Mouse (Mus musculus) lung, embryonic 15.5 days (tissue): Measurements from ENCODE around the gene Kat2a. TPM values are rescaled to one million over a fixed set of nuclear protein-coding genes. Genes with fewer than 3 reads are reported as not detected.

Source experiments
- ATAC-seq: fragments of 200-750 bp; cut with Nextera tagmentation; 2 replicates; pipeline ENCODE4 v1.8.0; 2017; ENCODE audit warnings: moderate number of reproducible peaks, borderline replicate concordance; ENCODE audit not compliant: low FRiP score, low TSS enrichment; ENCODE audit errors: extremely low read depth
- H3K27ac ChIP-seq: fragments of 300-500 bp; sonication (generic); 2 replicates; pipeline ENCODE4 v1.5.1; 2015; ENCODE audit warnings: moderate library complexity, mild to moderate bottlenecking, inconsistent platforms
- H3K27me3 ChIP-seq: fragments of 300-500 bp; sonication (generic); 2 replicates; pipeline ENCODE4 v1.6.1; 2015; ENCODE audit warnings: inconsistent platforms
- H3K36me3 ChIP-seq: fragments of 300-500 bp; sonication (generic); 2 replicates; pipeline ENCODE4 v1.6.1; 2015; ENCODE audit warnings: inconsistent platforms
- H3K4me1 ChIP-seq: fragments of 300-500 bp; sonication (generic); 2 replicates; pipeline ENCODE4 v1.6.1; 2015; ENCODE audit warnings: inconsistent platforms
- H3K4me2 ChIP-seq: fragments of 300-500 bp; sonication (generic); 2 replicates; pipeline ENCODE4 v1.6.1; 2015; ENCODE audit warnings: inconsistent platforms, mild to moderate bottlenecking, moderate library complexity
- H3K4me3 ChIP-seq: fragments of 300-500 bp; sonication (generic); 2 replicates; pipeline ENCODE4 v1.5.1; 2015; ENCODE audit warnings: mild to moderate bottlenecking, inconsistent platforms
- H3K9ac ChIP-seq: fragments of 300-500 bp; sonication (generic); 2 replicates; pipeline ENCODE4 v1.6.1; 2015; ENCODE audit warnings: inconsistent platforms
- H3K9me3 ChIP-seq: fragments of 300-500 bp; sonication (generic); 2 replicates; pipeline ENCODE4 v1.6.1; 2016; ENCODE audit warnings: inconsistent platforms
- WGBS: fragments of 180-500 bp; shearing (Covaris S2); methylation state at CpG from one replicate; pipeline ENCODE4 v1.1.7; 2015; 5-methylcytosine and 5-hydroxymethylcytosine counted together
- polyA plus RNA-seq: library from polyadenylated mRNA; unstranded; fragments of >200 nt; fragmentation: Nextera tagmentation; extraction: Ambion mirVana; gene quantifications from 2 replicates; pipeline ENCODE4 v1.2.1, GENCODE M21; 2015

Kat2a gene
- polyA plus RNA-seq = 52.9 and 56.1 TPM in 2 replicates

DNA sequence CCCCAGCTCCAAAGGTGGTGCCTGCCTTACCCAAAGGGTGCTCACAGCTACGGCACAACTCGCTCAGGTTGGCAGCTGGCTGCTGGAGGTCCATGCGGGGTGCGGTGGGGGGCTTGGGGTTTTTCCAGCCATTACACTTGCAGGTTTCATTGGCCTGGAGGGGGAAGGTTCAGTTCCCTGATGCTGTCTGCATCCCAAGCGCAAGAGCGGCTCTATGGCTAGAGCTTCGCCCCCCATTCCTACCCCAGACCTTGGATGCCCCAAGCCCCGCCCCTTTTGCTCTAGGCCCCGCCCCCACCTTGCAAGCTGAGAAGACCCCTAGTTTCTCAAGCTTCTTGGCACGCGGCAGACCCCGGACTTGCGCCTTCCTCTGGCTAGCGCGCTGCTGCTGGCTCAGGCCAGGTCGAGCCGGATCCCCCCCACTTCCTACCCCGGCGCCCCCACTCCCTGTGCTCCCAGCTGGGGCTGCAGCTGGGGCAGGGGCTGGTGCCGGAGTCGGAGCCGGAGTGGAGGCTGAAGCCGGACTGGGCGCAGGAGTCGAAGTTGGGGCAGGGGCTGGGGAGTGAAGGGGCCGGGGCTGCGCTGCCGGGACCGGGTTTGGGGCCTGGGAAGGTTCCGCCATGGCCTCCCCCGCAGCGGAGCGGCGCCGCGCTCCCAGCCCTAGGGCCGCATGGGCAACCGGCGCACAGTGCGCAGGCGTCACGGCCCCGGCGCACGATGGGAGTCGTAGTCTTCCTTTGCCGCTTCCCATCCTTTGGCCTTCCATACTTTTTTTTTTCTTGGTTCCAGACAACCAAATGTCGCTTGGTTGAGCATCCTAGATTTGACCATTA, at the start of gene Kat2a:
Gene Kat2a, minus strand, starts transcription at position 683 of the 833 bp plus-strand sequence.
- Histone ChIP-seq H3K27me3 (no peaks in the 10 kb centered on the region), H3K27ac (peak within 1 kb of the TSS; percentile 81), H3K4me3 (peak within 1 kb of the TSS; percentile 100), H3K4me2 (peak within 1 kb of the TSS; percentile 82), H3K4me1 (peaks cover 32% of the 10 kb centered on the region), H3K9me3 (no peaks in the 10 kb centered on the region), H3K36me3 (peaks cover 47% of the 10 kb centered on the region), H3K9ac (peak within 1 kb of the TSS; percentile 99)
- peak; percentile 88 for ATAC-seq
- 2% methylated on average over 47 of the region's 48 CpGs for WGBS

DNA sequence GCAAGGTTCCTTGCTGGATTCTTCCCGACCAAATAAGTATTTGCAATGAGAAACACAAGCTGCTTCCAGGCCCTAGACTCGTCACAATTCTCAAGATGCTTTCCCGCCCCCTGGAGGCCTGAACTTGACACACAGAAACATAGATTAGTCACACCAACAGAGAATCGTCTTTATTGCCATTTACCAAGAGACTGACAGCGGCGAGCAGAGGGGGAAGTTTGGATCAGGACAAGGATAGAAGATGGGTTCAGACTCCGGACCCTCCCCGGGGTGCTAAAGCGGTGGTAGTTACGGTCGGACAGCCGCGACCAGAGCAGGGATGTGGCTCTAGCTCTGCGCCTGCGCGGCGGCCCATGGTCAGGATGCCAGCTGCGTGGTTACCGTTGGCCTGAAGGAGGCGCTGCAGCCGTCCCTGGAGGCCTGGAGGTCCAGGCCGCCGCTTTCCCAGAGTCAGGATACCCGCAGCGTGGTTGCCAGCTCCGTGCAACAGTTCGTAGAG, 49.3 kb upstream of the Kat2a start:
- Histone ChIP-seq H3K27ac (no peak overlapping the region), H3K4me3 (peak overlapping the region; percentile 44), H3K27me3 (peaks cover 37% of the 10 kb centered on the region), H3K4me2 (peak overlapping the region; percentile 73), H3K9ac (peak overlapping the region; percentile 32), H3K9me3 (no peaks in the 10 kb centered on the region), H3K36me3 (no peaks in the 10 kb centered on the region), H3K4me1 (peaks cover 17% of the 10 kb centered on the region)
- WGBS = under 1% methylated on average over 27 of the region's 27 CpGs
- peak; percentile 48; the same call in 1 of the 2 replicates for ATAC-seq

DNA sequence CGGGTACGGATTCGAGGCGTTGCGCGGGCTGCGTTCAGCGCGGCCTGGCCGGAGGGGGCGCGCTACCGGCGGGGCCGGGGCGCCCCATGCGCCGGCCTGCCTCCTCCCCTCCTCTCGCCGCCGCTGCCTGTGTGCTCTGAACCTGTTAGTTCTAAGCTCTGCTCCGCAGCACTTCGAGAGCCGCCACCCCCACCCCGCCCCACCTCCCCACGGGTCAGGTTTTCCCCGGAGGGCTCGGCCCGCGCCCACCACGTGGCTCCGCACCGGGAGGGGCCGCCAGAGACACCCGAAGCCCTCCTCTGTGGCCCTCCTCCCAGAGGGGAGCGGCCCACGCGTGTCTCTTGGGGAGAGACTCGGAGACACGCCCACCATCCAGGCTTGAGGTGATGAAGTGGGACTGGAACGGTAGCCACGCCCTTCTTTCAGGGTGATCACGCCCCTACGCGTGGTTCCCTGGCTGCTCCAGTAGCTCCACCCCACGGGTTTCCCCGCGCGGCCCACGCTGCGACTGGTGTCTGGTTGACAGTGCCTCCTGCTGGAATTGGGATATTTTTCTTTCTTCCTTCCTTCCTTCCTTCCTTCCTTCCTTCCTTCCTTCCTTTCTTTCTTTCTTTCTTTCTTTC, 47.5 kb upstream of the Kat2a start, which contains the start of gene Kcnh4:
Gene Kcnh4, minus strand, starts transcription at position 332 of the 623 bp plus-strand sequence.
- Histone ChIP-seq H3K4me3 (peak within 1 kb of the TSS; percentile 28), H3K9me3 (no peaks in the 10 kb centered on the region), H3K36me3 (no peaks in the 10 kb centered on the region), H3K4me1 (peaks cover 17% of the 10 kb centered on the region), H3K27me3 (peaks cover 37% of the 10 kb centered on the region), H3K4me2 (peak within 1 kb of the TSS; percentile 63), H3K9ac (no peak within 1 kb of the TSS), H3K27ac (no peak within 1 kb of the TSS)
- ATAC-seq = 0 out of 2 replicates have a peak, but pooled peaks have one; percentile 8
- WGBS = 1% methylated on average over 51 of the region's 51 CpGs

- Histone ChIP-seq H3K9me3 (no peaks in the 10 kb centered on the region), H3K9ac (no peak overlapping the region), H3K36me3 (no peaks in the 10 kb centered on the region), H3K4me1 (peaks cover 17% of the 10 kb centered on the region), H3K4me3 (peak overlapping the region; percentile 28), H3K27me3 (peaks cover 37% of the 10 kb centered on the region), H3K4me2 (peak overlapping the region; percentile 63), H3K27ac (no peak overlapping the region)
- WGBS = 2% methylated on average over 35 of the region's 35 CpGs
- 0 out of 2 replicates have a peak, but pooled peaks have one; percentile 40 for ATAC-seq
Observed at GRCm38 (mm10) chr11:100758707-100759610, 46.7 kb upstream of the Kat2a start.

DNA sequence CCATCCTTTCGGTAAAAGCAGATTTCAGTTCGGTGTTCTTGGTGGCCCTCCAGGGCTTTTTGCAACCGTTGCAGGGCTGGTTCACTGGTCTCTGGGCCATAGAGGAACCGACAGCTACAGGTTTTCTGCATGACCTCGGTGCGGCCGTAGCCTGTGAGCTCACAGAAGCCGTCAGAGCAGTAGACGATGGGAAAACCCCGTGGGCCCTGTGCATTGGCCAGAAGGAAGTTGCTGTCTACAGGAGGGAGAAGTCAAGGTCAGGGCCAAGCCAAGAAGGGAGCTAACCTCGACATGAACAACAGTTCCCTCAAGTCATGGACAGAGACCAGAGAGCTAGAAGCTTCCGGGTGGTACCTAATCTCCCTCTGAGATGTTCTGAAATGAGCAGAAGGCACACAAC, 45.3 kb upstream of the Kat2a start:
- Histone ChIP-seq H3K4me1 (peaks cover 17% of the 10 kb centered on the region), H3K9ac (no peak overlapping the region), H3K9me3 (no peaks in the 10 kb centered on the region), H3K27me3 (peaks cover 36% of the 10 kb centered on the region), H3K4me3 (no peak overlapping the region), H3K27ac (no peak overlapping the region), H3K36me3 (no peaks in the 10 kb centered on the region), H3K4me2 (no peak overlapping the region)
- no peak for ATAC-seq
- 84% methylated on average over 12 of the region's 12 CpGs for WGBS

DNA sequence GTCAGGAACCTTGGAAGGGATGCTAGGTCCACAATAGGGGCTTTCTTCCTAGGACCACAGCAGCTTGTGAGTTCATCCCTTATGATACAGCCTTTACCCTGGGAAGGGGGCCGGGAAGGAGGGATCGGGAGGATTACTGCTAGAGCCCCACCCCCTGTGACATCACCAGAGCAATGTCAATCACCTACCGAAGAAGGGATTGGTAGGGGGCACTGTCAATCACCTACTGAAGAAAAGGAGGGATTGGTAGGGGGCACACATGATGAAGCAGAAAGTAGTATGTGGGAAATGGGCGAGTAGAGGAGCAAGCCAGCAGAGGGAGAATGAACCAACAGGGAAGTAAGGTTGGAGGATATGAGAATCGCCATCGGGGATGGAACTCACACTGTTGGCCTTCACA, 44.2 kb upstream of the Kat2a start:
- WGBS = 59% methylated on average over 6 of the region's 6 CpGs
- H3K4me3 ChIP-seq = no peak overlapping the region

DNA sequence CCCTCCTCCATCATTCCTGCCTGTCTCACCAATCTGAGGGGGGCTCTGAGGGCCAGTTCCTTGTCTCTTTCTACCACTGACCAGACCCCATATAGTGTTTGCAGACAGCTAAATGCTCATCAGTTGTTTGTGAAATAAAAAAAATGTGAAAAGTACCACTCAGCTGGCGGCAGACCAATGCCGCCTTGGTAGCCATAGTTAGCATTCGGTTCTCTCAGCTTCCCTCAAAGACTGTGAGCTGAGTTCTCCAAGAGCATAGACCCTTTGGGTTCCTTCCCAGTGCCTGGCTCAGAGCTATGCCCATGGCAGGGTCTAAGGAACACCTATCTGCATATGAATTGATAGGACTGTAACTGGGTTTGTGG, 42.4 kb upstream of the Kat2a start:
- 88% methylated on average over 3 of the region's 3 CpGs for WGBS
- Histone ChIP-seq H3K4me3 (no peak overlapping the region), H3K27me3 (peaks cover 27% of the 10 kb centered on the region), H3K36me3 (no peaks in the 10 kb centered on the region), H3K27ac (no peak overlapping the region), H3K9me3 (no peaks in the 10 kb centered on the region), H3K4me1 (peaks cover 8% of the 10 kb centered on the region), H3K9ac (no peak overlapping the region), H3K4me2 (no peak overlapping the region)
- no peak for ATAC-seq

More for the DNA sequence above, 44.2 kb upstream of the Kat2a start:
- H3K4me1 ChIP-seq = peaks cover 11% of the 10 kb centered on the region
- H3K36me3 ChIP-seq = no peaks in the 10 kb centered on the region
- H3K4me2 ChIP-seq = no peak overlapping the region
- H3K9ac ChIP-seq = no peak overlapping the region
- H3K9me3 ChIP-seq = no peaks in the 10 kb centered on the region
- H3K27ac ChIP-seq = no peak overlapping the region
- peaks cover 40% of the 10 kb centered on the region for H3K27me3 ChIP-seq
- no peak for ATAC-seq

- no peak for ATAC-seq
Observed at GRCm38 (mm10) chr11:100754021-100754692, 41.9 kb upstream of the Kat2a start.

DNA sequence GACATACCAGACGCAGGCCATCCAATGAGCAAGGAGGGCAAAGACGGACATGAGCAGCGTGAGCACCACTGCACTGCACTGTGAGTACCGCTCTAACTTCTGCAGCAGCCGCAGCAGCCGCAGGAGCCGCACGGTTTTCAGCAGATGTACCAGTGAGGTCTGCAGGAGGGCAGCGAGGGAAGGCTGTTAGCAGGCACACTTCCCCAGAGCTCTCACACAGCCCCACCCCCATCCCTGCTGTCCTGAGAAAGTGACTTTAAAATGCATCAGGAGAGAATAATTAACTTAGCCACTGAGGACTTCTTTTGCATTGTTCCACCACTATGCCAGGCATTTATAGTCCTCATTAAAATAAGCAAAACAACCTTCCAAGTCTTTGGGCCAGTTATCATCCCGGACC, 40.0 kb upstream of the Kat2a start:
- Histone ChIP-seq H3K9me3 (no peaks in the 10 kb centered on the region), H3K4me1 (no peaks in the 10 kb centered on the region), H3K27me3 (peaks cover 28% of the 10 kb centered on the region; the same call in 1 of the 2 replicates), H3K4me3 (no peak overlapping the region), H3K4me2 (no peak overlapping the region), H3K27ac (no peak overlapping the region), H3K36me3 (no peaks in the 10 kb centered on the region), H3K9ac (no peak overlapping the region)
- 34% methylated on average over 10 of the region's 10 CpGs for WGBS
- ATAC-seq = no peak

More at GRCm38 (mm10) chr11:100754021-100754692, 41.9 kb upstream of the Kat2a start:
- H3K4me2 ChIP-seq = no peak overlapping the region
- WGBS = 80% methylated on average over 12 of the region's 12 CpGs
- peaks cover 3% of the 10 kb centered on the region; the same call in 1 of the 2 replicates for H3K4me1 ChIP-seq
- no peak overlapping the region for H3K9ac ChIP-seq
- H3K9me3 ChIP-seq = no peaks in the 10 kb centered on the region
- H3K27ac ChIP-seq = no peak overlapping the region
- H3K4me3 ChIP-seq = no peak overlapping the region
- no peaks in the 10 kb centered on the region for H3K36me3 ChIP-seq
- peaks cover 27% of the 10 kb centered on the region for H3K27me3 ChIP-seq

GRCm38 (mm10) chr11:100750127-100750526, 37.9 kb upstream of the Kat2a start:
- Histone ChIP-seq H3K4me2 (no peak overlapping the region), H3K4me1 (no peaks in the 10 kb centered on the region), H3K27me3 (peaks cover 29% of the 10 kb centered on the region; the same call in 1 of the 2 replicates), H3K9ac (no peak overlapping the region), H3K4me3 (no peak overlapping the region), H3K27ac (no peak overlapping the region), H3K9me3 (no peaks in the 10 kb centered on the region), H3K36me3 (no peaks in the 10 kb centered on the region)
- no peak for ATAC-seq
- WGBS = 84% methylated on average over 16 of the region's 16 CpGs

GRCm38 (mm10) chr11:100749469-100749868, 37.2 kb upstream of the Kat2a start:
- ATAC-seq = no peak
- no peak overlapping the region for H3K27ac ChIP-seq
- no peaks in the 10 kb centered on the region for H3K4me1 ChIP-seq
- no peak overlapping the region for H3K4me3 ChIP-seq
- H3K9me3 ChIP-seq = no peaks in the 10 kb centered on the region
- WGBS = 31% methylated on average over 25 of the region's 25 CpGs
- no peaks in the 10 kb centered on the region for H3K36me3 ChIP-seq
- peaks cover 29% of the 10 kb centered on the region; the same call in 1 of the 2 replicates for H3K27me3 ChIP-seq
- no peak overlapping the region for H3K4me2 ChIP-seq
- no peak overlapping the region for H3K9ac ChIP-seq
